Mouse (Mus musculus) heart, embryonic 14.5 days (tissue): ENCODE results near the gene Moxd1. TPM values are rescaled to one million over a fixed set of nuclear protein-coding genes. Genes with fewer than 3 reads are reported as not detected.

Experiments used
- ATAC-seq: fragments of 200-750 bp; cut with Nextera tagmentation; 2 replicates; pipeline ENCODE4 v1.8.0; 2017; ENCODE audit warnings: low read depth, moderate TSS enrichment; ENCODE audit not compliant: insufficient number of reproducible peaks, insufficient read depth, low FRiP score
- H3K27ac ChIP-seq, 2 experiments: fragments of 200-500 bp in 1 of 2; fragments of 300-500 bp in 1 of 2; sonication (generic) in 1 of 2; replicated peaks in 1 of 2; 2 replicates each; pipeline ENCODE4 v1.5.1; 2012 to 2014; ENCODE audit warnings: low read depth in 2 of 2, low read length in 2 of 2, control low read depth in 1 of 2, mild to moderate bottlenecking in 1 of 2, mixed read lengths in 1 of 2; ENCODE audit not compliant: control insufficient read depth in 1 of 2, insufficient read depth in 1 of 2
- H3K27me3 ChIP-seq: fragments of 300-500 bp; sonication (generic); 2 replicates; pipeline ENCODE4 v1.6.1; 2014; ENCODE audit warnings: mild to moderate bottlenecking, low read length, control low read depth; ENCODE audit not compliant: control insufficient read depth, insufficient read depth
- H3K36me3 ChIP-seq: fragments of 300-500 bp; sonication (generic); 2 replicates; pipeline ENCODE4 v1.6.1; 2014; ENCODE audit warnings: mild to moderate bottlenecking, control low read depth, low read length, mixed read lengths; ENCODE audit not compliant: control insufficient read depth, insufficient read depth
- H3K4me1 ChIP-seq, 2 experiments: fragments of 200-500 bp in 1 of 2; fragments of 300-500 bp in 1 of 2; sonication (generic) in 1 of 2; 2 replicates each; pipeline ENCODE4 v1.6.1; 2012 to 2014; ENCODE audit warnings: low read length in 2 of 2, control low read depth in 1 of 2, mixed read lengths in 1 of 2; ENCODE audit not compliant: control insufficient read depth in 2 of 2, insufficient read depth in 2 of 2
- H3K4me2 ChIP-seq: fragments of 300-500 bp; sonication (generic); 2 replicates; pipeline ENCODE4 v1.6.1; 2014; ENCODE audit warnings: mild to moderate bottlenecking, low read length
- H3K4me3 ChIP-seq, 2 experiments: fragments of 200-500 bp in 1 of 2; fragments of 300-500 bp in 1 of 2; sonication (generic) in 1 of 2; 2 replicates each; pipeline ENCODE4 v1.5.1; 2012 to 2014; ENCODE audit warnings: low read length in 2 of 2, mild to moderate bottlenecking in 2 of 2, control low read depth in 1 of 2, low read depth in 1 of 2, moderate library complexity in 1 of 2; ENCODE audit not compliant: control insufficient read depth in 1 of 2, insufficient read depth in 1 of 2
- H3K9ac ChIP-seq: fragments of 300-500 bp; sonication (generic); 2 replicates; pipeline ENCODE4 v1.6.1; 2014; ENCODE audit warnings: mild to moderate bottlenecking, low read length
- H3K9me3 ChIP-seq: fragments of 300-500 bp; sonication (generic); 2 replicates; pipeline ENCODE4 v1.6.1; 2016; ENCODE audit warnings: low read length, control low read depth; ENCODE audit not compliant: control insufficient read depth
- WGBS: fragments of 180-500 bp; shearing (Covaris S2); extraction: QIAGEN DNeasy Blood & Tissue Kit; methylation state at CpG from one replicate; pipeline ENCODE4 v1.1.7; 2014; 5-methylcytosine and 5-hydroxymethylcytosine counted together
- polyA plus RNA-seq: library from polyadenylated mRNA; unstranded; fragments of >200 nt; fragmentation: Nextera tagmentation; extraction: Ambion mirVana; gene quantifications from 2 replicates; pipeline ENCODE4 v1.2.1, GENCODE M21; 2014

The Moxd1 gene
- polyA plus RNA-seq, 1 experiment from 2014 or later, result 9.1 TPM

- no peak for ATAC-seq
- H3K27me3 ChIP-seq, result no peaks in the 10 kb centered on the region
- H3K4me2 ChIP-seq, result no peak overlapping the region
- no peaks in the 10 kb centered on the region for H3K36me3 ChIP-seq
- no peak overlapping the region for H3K9ac ChIP-seq
- no peaks in the 10 kb centered on the region for H3K9me3 ChIP-seq
- 59% methylated on average over 1 of the region's 1 CpGs for WGBS
- H3K4me1 ChIP-seq, result no peaks in the 10 kb centered on the region
- no peak overlapping the region for H3K4me3 ChIP-seq
- no peak overlapping the region for H3K27ac ChIP-seq
These were observed 117.4 kb downstream of the Moxd1 start for GRCm38 (mm10) chr10:24340551-24341213.

GRCm38 (mm10) chr10:24341214-24341589 is 117.9 kb downstream of the Moxd1 start:
- Histone ChIP-seq H3K9ac (no peak overlapping the region), H3K36me3 (no peaks in the 10 kb centered on the region), H3K27me3 (no peaks in the 10 kb centered on the region), H3K4me2 (no peak overlapping the region), H3K4me1 (no peaks in the 10 kb centered on the region), H3K9me3 (no peaks in the 10 kb centered on the region), H3K4me3 (no peak overlapping the region), H3K27ac (no peak overlapping the region)
- WGBS, result 62% methylated on average over 6 of the region's 6 CpGs
- no peak for ATAC-seq

- Histone ChIP-seq H3K27ac (no peak overlapping the region), H3K27me3 (no peaks in the 10 kb centered on the region), H3K4me3 (no peak overlapping the region), H3K36me3 (no peaks in the 10 kb centered on the region), H3K9me3 (no peaks in the 10 kb centered on the region), H3K4me2 (no peak overlapping the region), H3K4me1 (no peaks in the 10 kb centered on the region), H3K9ac (no peak overlapping the region)
- 66% methylated on average over 4 of the region's 4 CpGs for WGBS
- ATAC-seq, result no peak
These were observed 119.8 kb downstream of the Moxd1 start for GRCm38 (mm10) chr10:24343068-24343467.

Other genes with a start within 250 kb of the Moxd1 start
- gene Taar6, start 237.9 kb upstream of the Moxd1 start, polyA plus RNA-seq, result not detected in 2 replicates
- gene Taar7a, start 230.0 kb upstream of the Moxd1 start, polyA plus RNA-seq, result not detected in 2 replicates
- not detected in 2 replicates for gene Taar7b, start 223.6 kb upstream of the Moxd1 start, polyA plus RNA-seq
- gene Taar7d, start 196.3 kb upstream of the Moxd1 start, polyA plus RNA-seq, result not detected in 2 replicates
- gene Taar7e, start 185.9 kb upstream of the Moxd1 start, polyA plus RNA-seq, result not detected in 2 replicates
- gene Taar7f, start 174.0 kb upstream of the Moxd1 start, polyA plus RNA-seq, result not detected in 2 replicates
- gene Taar8a, start 147.0 kb upstream of the Moxd1 start, polyA plus RNA-seq, result not detected in 2 replicates
- gene Taar8b, start 131.2 kb upstream of the Moxd1 start, polyA plus RNA-seq, result not detected in 2 replicates
- gene Taar8c, start 121.6 kb upstream of the Moxd1 start, polyA plus RNA-seq, result not detected in 2 replicates
- not detected in 2 replicates for gene Taar9, start 114.0 kb upstream of the Moxd1 start, polyA plus RNA-seq
- 87.4 and 91.7 TPM in 2 replicates for gene Stx7, start 74.2 kb upstream of the Moxd1 start, polyA plus RNA-seq